Mouse (Mus musculus): Measurements from ENCODE around the gene Nans. TPM values are rescaled to one million over a fixed set of nuclear protein-coding genes. Genes with fewer than 3 reads are reported as not detected.

The Nans gene
- total RNA-seq (2014; rRNA removed; ENCODE audit: low replicate concordance) = 54.2 and 54.6 TPM in 2 replicates
- polyA plus RNA-seq (2015; fragmentation: Nextera tagmentation; extraction: Ambion mirVana) = 36.2 and 38.2 TPM in 2 replicates

GRCm38 (mm10) chr4:46489028-46489925, at the start of gene Nans:
Gene Nans, plus strand, starts transcription at chr4:46489248.
- under 1% methylated on average over 57 of the region's 58 CpGs for WGBS

GRCm38 (mm10) chr4:46442501-46442900, 46.5 kb upstream of the Nans start:
- 80% methylated on average over 4 of the region's 4 CpGs for WGBS
- DNase-seq (ENCODE audit: low spot score) (no peak), ATAC-seq (ENCODE audit: insufficient read depth, low read depth) (no peak)
- Histone ChIP-seq H3K36me3 (replicated peaks; ENCODE audit: control insufficient read depth, insufficient read depth, low read length) (no peaks in the 10 kb centered on the region), H3K4me3 (ENCODE audit: low read depth, low read length) (no peak overlapping the region), H3K9me3 (replicated peaks; ENCODE audit: control insufficient read depth, low read length) (no peaks in the 10 kb centered on the region), H3K4me2 (ENCODE audit: low read depth, low read length) (no peak overlapping the region), H3K27me3 (ENCODE audit: control insufficient read depth, insufficient read depth, low read length) (no peaks in the 10 kb centered on the region), H3K4me1 (ENCODE audit: control insufficient read depth, insufficient read depth) (no peaks in the 10 kb centered on the region), H3K9ac (replicated peaks; ENCODE audit: low read depth, low read length) (no peak overlapping the region), H3K27ac (ENCODE audit: low read depth) (no peak overlapping the region)
- TF ChIP-seq CTCF (IDR thresholded peaks at IDR 0.05; ENCODE audit: low read depth) (no peak), EP300 (IDR thresholded peaks at IDR 0.05; ENCODE audit: low read depth) (no peak)

More at GRCm38 (mm10) chr4:46489028-46489925, at the start of gene Nans:
- H3K4me3 ChIP-seq (ENCODE audit: low read depth, low read length) = peak within 1 kb of the TSS; percentile 84
- DNase-seq (ENCODE audit: low spot score) = peak; percentile 93
- peaks cover 12% of the 10 kb centered on the region for H3K4me1 ChIP-seq (ENCODE audit: control insufficient read depth, insufficient read depth)
- H3K27ac ChIP-seq (ENCODE audit: low read depth) = peak within 1 kb of the TSS; percentile 50
- H3K27me3 ChIP-seq (ENCODE audit: control insufficient read depth, insufficient read depth, low read length) = no peaks in the 10 kb centered on the region
- H3K9ac ChIP-seq (replicated peaks; ENCODE audit: low read depth, low read length) = peak within 1 kb of the TSS; percentile 78
- peak; percentile 96 for ATAC-seq (ENCODE audit: insufficient read depth, low read depth)
- H3K36me3 ChIP-seq (replicated peaks; ENCODE audit: control insufficient read depth, insufficient read depth, low read length) = peaks cover 19% of the 10 kb centered on the region
- H3K9me3 ChIP-seq (replicated peaks; ENCODE audit: control insufficient read depth, low read length) = no peaks in the 10 kb centered on the region
- peak within 1 kb of the TSS; percentile 90 for H3K4me2 ChIP-seq (ENCODE audit: low read depth, low read length)
- no peak for TF ChIP-seq CTCF (IDR thresholded peaks at IDR 0.05; ENCODE audit: low read depth)
- no peak for TF ChIP-seq EP300 (IDR thresholded peaks at IDR 0.05; ENCODE audit: low read depth)

GRCm38 (mm10) chr4:46445237-46445945, 43.7 kb upstream of the Nans start:
- no peak overlapping the region for H3K9ac ChIP-seq (replicated peaks; ENCODE audit: low read depth, low read length)
- no peak overlapping the region for H3K4me2 ChIP-seq (ENCODE audit: low read depth, low read length)
- ATAC-seq (ENCODE audit: insufficient read depth, low read depth) = no peak
- H3K36me3 ChIP-seq (replicated peaks; ENCODE audit: control insufficient read depth, insufficient read depth, low read length) = no peaks in the 10 kb centered on the region
- no peaks in the 10 kb centered on the region for H3K27me3 ChIP-seq (ENCODE audit: control insufficient read depth, insufficient read depth, low read length)
- 40% methylated on average over 9 of the region's 9 CpGs for WGBS
- H3K4me3 ChIP-seq (ENCODE audit: low read depth, low read length) = no peak overlapping the region
- no peaks in the 10 kb centered on the region for H3K9me3 ChIP-seq (replicated peaks; ENCODE audit: control insufficient read depth, low read length)
- H3K4me1 ChIP-seq (ENCODE audit: control insufficient read depth, insufficient read depth) = peaks cover 8% of the 10 kb centered on the region
- no peak for DNase-seq (ENCODE audit: low spot score)
- no peak overlapping the region for H3K27ac ChIP-seq (ENCODE audit: low read depth)
- TF ChIP-seq CTCF (IDR thresholded peaks at IDR 0.05; ENCODE audit: low read depth) = no peak
- no peak for TF ChIP-seq EP300 (IDR thresholded peaks at IDR 0.05; ENCODE audit: low read depth)

GRCm38 (mm10) chr4:46447461-46447860, 41.6 kb upstream of the Nans start:
- 68% methylated on average over 1 of the region's 1 CpGs for WGBS
- Histone ChIP-seq H3K9me3 (replicated peaks; ENCODE audit: control insufficient read depth, low read length) (no peaks in the 10 kb centered on the region), H3K9ac (replicated peaks; ENCODE audit: low read depth, low read length) (no peak overlapping the region), H3K4me1 (ENCODE audit: control insufficient read depth, insufficient read depth) (peaks cover 9% of the 10 kb centered on the region), H3K27me3 (ENCODE audit: control insufficient read depth, insufficient read depth, low read length) (no peaks in the 10 kb centered on the region), H3K27ac (ENCODE audit: low read depth) (peak overlapping the region; percentile 30; the same call in 1 of the 2 replicates), H3K36me3 (replicated peaks; ENCODE audit: control insufficient read depth, insufficient read depth, low read length) (no peaks in the 10 kb centered on the region), H3K4me2 (ENCODE audit: low read depth, low read length) (no peak overlapping the region), H3K4me3 (ENCODE audit: low read depth, low read length) (no peak overlapping the region)
- ATAC-seq (ENCODE audit: insufficient read depth, low read depth) (no peak), DNase-seq (ENCODE audit: low spot score) (no peak)
- TF ChIP-seq CTCF (IDR thresholded peaks at IDR 0.05; ENCODE audit: low read depth) (no peak), EP300 (IDR thresholded peaks at IDR 0.05; ENCODE audit: low read depth) (no peak)

GRCm38 (mm10) chr4:46448886-46449285, 40.2 kb upstream of the Nans start:
- TF ChIP-seq CTCF (IDR thresholded peaks at IDR 0.05; ENCODE audit: low read depth) = no peak
- no peak for TF ChIP-seq EP300 (IDR thresholded peaks at IDR 0.05; ENCODE audit: low read depth)
- Histone ChIP-seq H3K9me3 (replicated peaks; ENCODE audit: control insufficient read depth, low read length) (no peaks in the 10 kb centered on the region), H3K27ac (ENCODE audit: low read depth) (peak overlapping the region; percentile 20; the same call in 1 of the 2 replicates), H3K36me3 (replicated peaks; ENCODE audit: control insufficient read depth, insufficient read depth, low read length) (no peaks in the 10 kb centered on the region), H3K4me3 (ENCODE audit: low read depth, low read length) (no peak overlapping the region), H3K4me1 (ENCODE audit: control insufficient read depth, insufficient read depth) (peaks cover 21% of the 10 kb centered on the region), H3K4me2 (ENCODE audit: low read depth, low read length) (no peak overlapping the region), H3K27me3 (ENCODE audit: control insufficient read depth, insufficient read depth, low read length) (no peaks in the 10 kb centered on the region), H3K9ac (replicated peaks; ENCODE audit: low read depth, low read length) (no peak overlapping the region)
- WGBS = 28% methylated on average over 6 of the region's 6 CpGs
- DNase-seq (ENCODE audit: low spot score) (no peak), ATAC-seq (ENCODE audit: insufficient read depth, low read depth) (no peak)
